Mouse (Mus musculus): Measurements from ENCODE around the gene Gm20219.

- TF ChIP-seq POLR2A (IDR thresholded peaks at IDR 0.05; ENCODE audit: control insufficient read depth in 1 of 2, insufficient read depth in 1 of 2, low read depth in 1 of 2, low read length in 2 of 2, poor library complexity in 1 of 2) (no peak), CTCF (IDR thresholded peaks at IDR 0.05 in 2 of 3, conservative IDR thresholded peaks at IDR 0.05 in 1 of 3; ENCODE audit: control insufficient read depth in 1 of 3, insufficient read depth in 1 of 3, low read depth in 2 of 3, low read length in 3 of 3, poor library complexity in 1 of 3, severe bottlenecking in 1 of 3) (no peak), RCOR1 (IDR thresholded peaks at IDR 0.05; ENCODE audit: low read depth, low read length) (no peak), POLR2AphosphoS2 (IDR thresholded peaks at IDR 0.05; ENCODE audit: low read length) (no peak), ZC3H11A (IDR thresholded peaks at IDR 0.05; ENCODE audit: low read depth, low read length) (no peak), TBP (IDR thresholded peaks at IDR 0.05; ENCODE audit: low read depth, low read length) (no peak), USF2 (IDR thresholded peaks at IDR 0.05; ENCODE audit: borderline replicate concordance in 1 of 2, insufficient read depth in 1 of 2, low read depth in 1 of 2, low read length in 2 of 2) (no peak)
Measured at GRCm38 (mm10) chr17:56510473-56510969, 43.7 kb downstream of the Gm20219 start.

Data from MEL (cell line).